Comparison of ENCODE assay signal across 13 mouse cellular contexts in the genomic region with DNA sequence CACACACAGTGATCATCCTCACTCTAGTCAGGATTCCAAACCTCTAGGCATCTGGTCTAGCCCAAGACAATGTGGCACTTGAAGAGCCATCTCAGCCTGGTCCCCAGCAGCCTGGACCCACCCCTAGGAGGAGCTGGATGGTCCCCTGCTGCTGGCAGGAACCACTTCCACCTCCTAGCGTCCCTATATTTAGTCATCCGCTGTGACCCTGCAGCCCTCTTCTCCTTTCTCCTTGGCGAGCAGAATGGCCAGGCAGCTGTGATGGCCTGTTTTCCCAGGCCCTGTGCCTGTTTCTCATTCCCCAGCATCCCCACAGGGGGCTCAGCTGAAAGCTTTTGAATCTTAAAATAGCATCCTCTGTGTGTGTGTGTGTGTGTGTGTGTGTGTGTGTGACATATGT. TPM values are rescaled to one million over a fixed set of nuclear protein-coding genes. Genes with fewer than 3 reads are reported as not detected.
DNase-seq lines count a peak whose midpoint lies in the region.
"Had no signal": no experiment of that assay in that cellular context is flagged by ENCODE, and none has a peak within 500 bp of the region (broad histone marks: within the 10 kb centered on the region; RNA-seq: fewer than 3 reads in every experiment).

No protein-coding gene starts in this region.

- H3K9me3 ChIP-seq in forebrain, embryonic 10.5 days, result no peaks in the 10 kb centered on the region
- H3K9me3 ChIP-seq: intestine, embryonic 15.5 days; limb, embryonic 15.5 days had no signal

- no peaks in the 10 kb centered on the region for H3K36me3 ChIP-seq in forebrain, embryonic 10.5 days (replicated peaks)
- H3K36me3 ChIP-seq: intestine, embryonic 15.5 days; limb, embryonic 15.5 days had no signal

- WGBS in forebrain, embryonic 10.5 days, result 64% methylated on average over 3 of the region's 3 CpGs

- H3K27ac ChIP-seq in forebrain, embryonic 10.5 days, result no peak overlapping the region
- H3K27ac ChIP-seq: intestine, embryonic 15.5 days; layer of hippocampus, adult 2 months; limb, embryonic 15.5 days had no signal

- DNase-seq in embryo, embryonic 11 days, result peak; percentile 23
- DNase-seq in embryo, embryonic 9.5 days (ENCODE audit: extremely low spot score), result no peak
- peak; percentile 67 for DNase-seq in kidney, postnatal 10 days
- DNase-seq in kidney, adult 11 months, result no peak
- peak; percentile 61 for DNase-seq in heart, adult 8-10 months (ENCODE audit: low spot score)
- DNase-seq in heart, postnatal 14 days, result peak; percentile 42 to 71
- no peak for DNase-seq in forebrain, embryonic 10.5 days (ENCODE audit: extremely low spot score, low spot score)
- DNase-seq in frontal cortex, postnatal 36 days (ENCODE audit: low spot score in 2 of 2), result no peak
- DNase-seq: adrenal gland, adult 8-10 months; thymus, adult 18-20 months had no signal

- peaks cover 21% of the 10 kb centered on the region for H3K4me1 ChIP-seq in forebrain, embryonic 10.5 days

- H3K27me3 ChIP-seq in forebrain, embryonic 10.5 days (ENCODE audit: poor library complexity, severe bottlenecking), result no peaks in the 10 kb centered on the region
- H3K27me3 ChIP-seq: intestine, embryonic 15.5 days; limb, embryonic 15.5 days had no signal

- intact Hi-C loops in heart, postnatal 14 days (cut with DNase I), result no loop called here

- no peak overlapping the region for H3K4me3 ChIP-seq in forebrain, embryonic 10.5 days
- H3K4me3 ChIP-seq: intestine, embryonic 15.5 days; layer of hippocampus, adult 2 months; limb, embryonic 15.5 days had no signal

RNA-seq across cellular contexts. Expression of a gene that starts 59.8 kb away (rescaled TPM):
- 10 to 100 TPM in 3 of 4 experiments, 1 to 10 TPM in 1; 7.7 to 17.3 (median 12.2) TPM for total RNA-seq in heart, adult 8-10 months (2022)
- 10 to 100 TPM; 11.9 to 15.4 TPM for total RNA-seq in heart, postnatal 14 days (2021)
- 4.7 and 4.8 TPM in 2 replicates for polyA plus RNA-seq in forebrain, embryonic 10.5 days (2016; fragmentation: Nextera tagmentation; extraction: Ambion mirVana)

Comparison
In these comparisons a context has a peak if more than half of its experiments do, and no peak if none do; other contexts are left out.
1. DNase-seq: peak in embryo, embryonic 11 days (single experiment), kidney, postnatal 10 days (single experiment), heart, adult 8-10 months (single experiment) and heart, postnatal 14 days (2 of 2); none in embryo, embryonic 9.5 days (single experiment), kidney, adult 11 months (single experiment), forebrain, embryonic 10.5 days (single experiment) and frontal cortex, postnatal 36 days (0 of 2).